In genomic region chr10:36832204-36832603, GRCm38 (mm10) we compare ENCODE assay signal across 20 mouse cellular contexts.
DNase-seq lines count a peak whose midpoint lies in the region; ATAC-seq and TF ChIP-seq lines count a peak whose summit lies in the region.
"Had no signal": no experiment of that assay in that cellular context is flagged by ENCODE, and none has a peak within 500 bp of the region (broad histone marks: within the 10 kb centered on the region; RNA-seq: fewer than 3 reads in every experiment).

No protein-coding gene starts in this region.

- no peaks in the 10 kb centered on the region for H3K27me3 ChIP-seq in forebrain, embryonic 14.5 days (replicated peaks; ENCODE audit: control insufficient read depth, insufficient read depth, low read length)
- no peaks in the 10 kb centered on the region for H3K27me3 ChIP-seq in forebrain, postnatal 0 days (ENCODE audit: insufficient read depth, low read length)
- H3K27me3 ChIP-seq in hindbrain, embryonic 16.5 days (replicated peaks; ENCODE audit: control insufficient read depth, insufficient read depth, low read length): no peaks in the 10 kb centered on the region
- no peaks in the 10 kb centered on the region for H3K27me3 ChIP-seq in hindbrain, embryonic 11.5 days (ENCODE audit: control insufficient read depth, insufficient read depth, low read length)
- H3K27me3 ChIP-seq in neural tube, embryonic 13.5 days: no peaks in the 10 kb centered on the region
- no peaks in the 10 kb centered on the region for H3K27me3 ChIP-seq in forebrain, embryonic 16.5 days (replicated peaks; ENCODE audit: control insufficient read depth, insufficient read depth, low read length)
- H3K27me3 ChIP-seq: CH12.LX; heart, embryonic 12.5 days; Patski had no signal

- no peak overlapping the region for H3K4me2 ChIP-seq in forebrain, embryonic 14.5 days (ENCODE audit: low read length)
- no peak overlapping the region for H3K4me2 ChIP-seq in forebrain, postnatal 0 days (ENCODE audit: low read depth)
- no peak overlapping the region for H3K4me2 ChIP-seq in hindbrain, embryonic 16.5 days (ENCODE audit: low read length)
- H3K4me2 ChIP-seq in hindbrain, embryonic 11.5 days (replicated peaks; ENCODE audit: low read depth, low read length): no peak overlapping the region
- no peak overlapping the region for H3K4me2 ChIP-seq in neural tube, embryonic 13.5 days
- no peak overlapping the region for H3K4me2 ChIP-seq in forebrain, embryonic 16.5 days (ENCODE audit: low read length)
- H3K4me2 ChIP-seq: heart, embryonic 12.5 days had no signal

- H3K9ac ChIP-seq in forebrain, embryonic 14.5 days (ENCODE audit: low read length): no peak overlapping the region
- H3K9ac ChIP-seq in forebrain, postnatal 0 days: no peak overlapping the region
- no peak overlapping the region for H3K9ac ChIP-seq in hindbrain, embryonic 16.5 days (ENCODE audit: low read depth, low read length)
- no peak overlapping the region for H3K9ac ChIP-seq in hindbrain, embryonic 11.5 days (ENCODE audit: low read depth, low read length)
- no peak overlapping the region for H3K9ac ChIP-seq in neural tube, embryonic 13.5 days
- no peak overlapping the region for H3K9ac ChIP-seq in forebrain, embryonic 16.5 days (replicated peaks; ENCODE audit: low read depth, low read length)
- H3K9ac ChIP-seq: heart, embryonic 12.5 days had no signal

- WGBS in forebrain, embryonic 14.5 days: 28% methylated on average over 3 of the region's 3 CpGs
- 24% methylated on average over 3 of the region's 3 CpGs for WGBS in forebrain, postnatal 0 days
- 59% methylated on average over 3 of the region's 3 CpGs for WGBS in hindbrain, embryonic 16.5 days
- WGBS in hindbrain, embryonic 11.5 days: 75% methylated on average over 3 of the region's 3 CpGs
- WGBS in neural tube, embryonic 13.5 days: 56% methylated on average over 3 of the region's 3 CpGs
- 18% methylated on average over 3 of the region's 3 CpGs for WGBS in forebrain, embryonic 16.5 days

- peak; percentile 47 for DNase-seq in forebrain, embryonic 14.5 days (ENCODE audit: low spot score)
- no peak for DNase-seq in forebrain, postnatal 0 days
- no peak for DNase-seq in hindbrain, embryonic 11.5 days (ENCODE audit: low spot score)
- no peak for DNase-seq in neural tube, embryonic 10.5 days (ENCODE audit: extremely low spot score, low spot score)
- no peak for DNase-seq in adrenal gland, adult 2 months
- DNase-seq: adrenal gland, postnatal 25 days; cerebellum, adult 2 months; cerebellum, postnatal 10 days; gastrocnemius, postnatal 14 days; heart, postnatal 36 days; kidney, adult 2 months had no signal

- peak; percentile 79 for ATAC-seq in forebrain, embryonic 14.5 days
- no peak for ATAC-seq in forebrain, postnatal 0 days
- ATAC-seq in hindbrain, embryonic 16.5 days: 0 out of 2 replicates have a peak, but pooled peaks have one; percentile 30
- ATAC-seq in hindbrain, embryonic 11.5 days (ENCODE audit: low FRiP score): no peak
- peak; percentile 59 for ATAC-seq in neural tube, embryonic 13.5 days (ENCODE audit: low read depth)
- peak; percentile 70 for ATAC-seq in forebrain, embryonic 16.5 days
- ATAC-seq: activated CD4-positive, CD25-positive, alpha-beta regulatory T cell, adult 4 months; intestine, embryonic 16.5 days; Patski had no signal

- no peak overlapping the region for H3K27ac ChIP-seq in forebrain, embryonic 14.5 days (ENCODE audit: low read depth, low read length)
- no peak overlapping the region for H3K27ac ChIP-seq in forebrain, postnatal 0 days (ENCODE audit: low read depth, low read length)
- no peak overlapping the region for H3K27ac ChIP-seq in hindbrain, embryonic 16.5 days (ENCODE audit: low read depth, low read length)
- no peak overlapping the region for H3K27ac ChIP-seq in hindbrain, embryonic 11.5 days (ENCODE audit: low read depth, low read length)
- H3K27ac ChIP-seq in neural tube, embryonic 13.5 days (replicated peaks): no peak overlapping the region
- H3K27ac ChIP-seq in forebrain, embryonic 16.5 days (ENCODE audit: low read length): no peak overlapping the region
- H3K27ac ChIP-seq: embryonic facial prominence, embryonic 10.5 days had no signal

- no peaks in the 10 kb centered on the region for H3K36me3 ChIP-seq in forebrain, embryonic 14.5 days (ENCODE audit: control insufficient read depth, insufficient read depth, low read length)
- H3K36me3 ChIP-seq in forebrain, postnatal 0 days (ENCODE audit: insufficient read depth): no peaks in the 10 kb centered on the region; the same call in 1 of the 2 replicates
- H3K36me3 ChIP-seq in hindbrain, embryonic 16.5 days (ENCODE audit: control insufficient read depth, insufficient read depth, low read length): no peaks in the 10 kb centered on the region
- no peaks in the 10 kb centered on the region for H3K36me3 ChIP-seq in hindbrain, embryonic 11.5 days (ENCODE audit: control insufficient read depth, insufficient read depth, low read length)
- H3K36me3 ChIP-seq in neural tube, embryonic 13.5 days: no peaks in the 10 kb centered on the region
- H3K36me3 ChIP-seq in forebrain, embryonic 16.5 days (ENCODE audit: control insufficient read depth, insufficient read depth): no peaks in the 10 kb centered on the region
- H3K36me3 ChIP-seq: embryonic facial prominence, embryonic 10.5 days; heart, embryonic 12.5 days had no signal

- H3K4me3 ChIP-seq in forebrain, embryonic 14.5 days (ENCODE audit: low read depth, low read length): no peak overlapping the region
- H3K4me3 ChIP-seq in forebrain, postnatal 0 days (ENCODE audit: low read depth, low read length): no peak overlapping the region
- H3K4me3 ChIP-seq in hindbrain, embryonic 16.5 days (ENCODE audit: low read length): no peak overlapping the region
- no peak overlapping the region for H3K4me3 ChIP-seq in hindbrain, embryonic 11.5 days (ENCODE audit: low read depth, low read length)
- no peak overlapping the region for H3K4me3 ChIP-seq in neural tube, embryonic 13.5 days
- no peak overlapping the region for H3K4me3 ChIP-seq in forebrain, embryonic 16.5 days (replicated peaks; ENCODE audit: low read length)
- H3K4me3 ChIP-seq: embryonic facial prominence, embryonic 10.5 days; heart, embryonic 12.5 days had no signal

- no peaks in the 10 kb centered on the region for H3K4me1 ChIP-seq in forebrain, embryonic 14.5 days (ENCODE audit: control insufficient read depth, insufficient read depth, low read length)
- H3K4me1 ChIP-seq in forebrain, postnatal 0 days (ENCODE audit: insufficient read depth): no peaks in the 10 kb centered on the region
- H3K4me1 ChIP-seq in hindbrain, embryonic 16.5 days (ENCODE audit: control insufficient read depth, insufficient read depth, low read depth, low read length): no peaks in the 10 kb centered on the region
- H3K4me1 ChIP-seq in hindbrain, embryonic 11.5 days (replicated peaks; ENCODE audit: control insufficient read depth, insufficient read depth, low read length): no peaks in the 10 kb centered on the region
- peaks cover 5% of the 10 kb centered on the region for H3K4me1 ChIP-seq in neural tube, embryonic 13.5 days (replicated peaks)
- peaks cover 5% of the 10 kb centered on the region; the same call in 1 of the 2 replicates for H3K4me1 ChIP-seq in forebrain, embryonic 16.5 days (replicated peaks; ENCODE audit: control insufficient read depth, insufficient read depth, low read length)
- H3K4me1 ChIP-seq: embryonic facial prominence, embryonic 10.5 days; heart, embryonic 12.5 days had no signal

- no peaks in the 10 kb centered on the region for H3K9me3 ChIP-seq in forebrain, embryonic 14.5 days (replicated peaks; ENCODE audit: control insufficient read depth, low read length)
- H3K9me3 ChIP-seq in forebrain, postnatal 0 days (ENCODE audit: low read length): no peaks in the 10 kb centered on the region
- no peaks in the 10 kb centered on the region for H3K9me3 ChIP-seq in hindbrain, embryonic 16.5 days (ENCODE audit: control insufficient read depth, low read length)
- no peaks in the 10 kb centered on the region for H3K9me3 ChIP-seq in hindbrain, embryonic 11.5 days (ENCODE audit: control insufficient read depth, low read length)
- H3K9me3 ChIP-seq in neural tube, embryonic 13.5 days: no peaks in the 10 kb centered on the region
- no peaks in the 10 kb centered on the region for H3K9me3 ChIP-seq in forebrain, embryonic 16.5 days (ENCODE audit: control insufficient read depth, low read length)
- H3K9me3 ChIP-seq: embryonic facial prominence, embryonic 10.5 days; heart, embryonic 12.5 days had no signal

- no peak for TF ChIP-seq CTCF in forebrain, postnatal 0 days (IDR thresholded peaks at IDR 0.05; ENCODE audit: low read depth)

Comparison
In these comparisons a context has a peak if more than half of its experiments do, and no peak if none do; other contexts are left out.
1. ATAC-seq: peak in forebrain, embryonic 14.5 days (single experiment), hindbrain, embryonic 16.5 days (single experiment), neural tube, embryonic 13.5 days (single experiment) and forebrain, embryonic 16.5 days (single experiment); none in forebrain, postnatal 0 days (single experiment) and hindbrain, embryonic 11.5 days (single experiment).